Mouse (Mus musculus) embryonic stem cell, embryonic (primary cell): ENCODE data around the gene Pbx1.

Source experiments
- CTCF ChIA-PET, 4 experiments: fragments of 300-600 bp in 2 of 4; fragments of 350-600 bp in 2 of 4; sonication (Branson Sonifier 250); formaldehyde crosslinking; loops; one replicate each; lab custom pipeline; 2022; ENCODE audit warnings: inconsistent platforms in 2 of 4; lab: Charles Lee
- POLR2A ChIA-PET, 4 experiments: fragments of 300-600 bp in 2 of 4; fragments of 350-600 bp in 2 of 4; sonication (Branson Sonifier 250); formaldehyde crosslinking; loops; one replicate each; lab custom pipeline; 2022; ENCODE audit warnings: antibody characterized with exemption in 4 of 4, inconsistent platforms in 1 of 4; lab: Charles Lee

Gene Pbx1

DNA sequence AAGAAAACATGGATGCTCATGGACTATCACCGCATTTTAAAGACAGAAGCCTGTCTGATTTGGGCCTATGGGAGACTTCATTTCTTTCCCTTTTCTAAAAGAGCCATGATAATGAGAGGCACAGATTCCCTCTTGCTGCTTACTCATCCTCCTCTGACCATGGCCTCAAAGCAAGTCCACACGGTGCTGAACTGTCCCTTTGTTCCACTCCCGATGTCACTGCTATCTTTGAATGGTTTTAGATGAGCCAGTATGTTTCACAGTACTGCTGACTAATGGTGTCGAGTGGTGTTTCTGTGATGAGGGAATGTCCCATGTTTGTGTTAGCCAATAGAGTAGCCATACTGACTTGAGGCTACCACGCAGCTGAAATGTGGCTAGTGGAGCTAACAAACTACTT, 233.8 kb downstream of the Pbx1 start:
- ChIA-PET POLR2A (no interaction called here), CTCF (no interaction called here)

GRCm38 (mm10) chr1:168197908-168198258, 234.2 kb downstream of the Pbx1 start:
- ChIA-PET POLR2A (no interaction called here), CTCF (no interaction called here)

DNA sequence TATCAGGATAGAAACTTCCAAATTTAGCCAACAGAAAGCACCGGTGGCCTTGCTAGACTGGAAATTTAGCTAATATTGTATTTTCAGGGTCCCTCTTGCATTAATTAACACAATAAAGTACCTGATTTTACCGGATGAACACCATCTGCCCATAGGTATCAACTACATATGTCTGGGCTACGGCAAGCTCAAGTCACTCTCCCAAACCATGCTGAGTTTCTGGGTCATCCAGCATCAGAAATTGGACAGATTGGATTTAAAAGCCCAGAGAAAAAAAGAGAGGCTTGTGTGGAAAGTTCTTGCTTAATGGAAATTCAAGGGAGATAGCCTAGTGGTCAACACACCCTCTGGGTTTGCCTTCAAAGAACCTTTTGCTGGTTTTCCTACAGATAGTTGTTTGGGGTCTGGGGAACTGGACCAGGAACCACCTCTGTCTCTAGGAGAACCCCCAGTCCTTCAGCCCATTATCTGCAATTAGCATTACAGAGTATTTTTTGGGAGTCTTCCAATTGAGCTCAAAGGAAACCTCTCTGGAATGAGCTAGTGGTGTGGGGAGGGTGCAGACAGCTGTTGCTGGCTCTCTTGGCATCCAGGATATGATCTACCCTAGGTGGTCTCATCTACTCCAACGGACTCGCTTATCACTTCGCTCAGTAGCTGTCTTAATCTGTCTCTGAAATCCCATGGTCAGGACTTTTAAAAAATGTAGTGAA, 234.7 kb downstream of the Pbx1 start:
- CTCF ChIA-PET: no interaction called here
- POLR2A ChIA-PET: no interaction called here

- ChIA-PET CTCF (interaction anchor here in 2 of 4 experiments (0.9 to 1.4 kb wide), 2 partner anchors 20 kb away, joined by 3 read pairs; no protein-coding TSS in a partner anchor), POLR2A (no interaction called here)
Measured at GRCm38 (mm10) chr1:168193364-168193763, 238.7 kb downstream of the Pbx1 start.

GRCm38 (mm10) chr1:168182816-168183215, 249.3 kb downstream of the Pbx1 start:
- CTCF ChIA-PET: no interaction called here
- POLR2A ChIA-PET: no interaction called here

GRCm38 (mm10) chr1:168180622-168181441, 251.2 kb downstream of the Pbx1 start:
- POLR2A ChIA-PET: no interaction called here
- CTCF ChIA-PET: interaction anchor here in 1 of 4 experiments (0.6 kb wide), 1 partner anchor 1789 kb away, joined by 3 read pairs; no protein-coding TSS in a partner anchor

DNA sequence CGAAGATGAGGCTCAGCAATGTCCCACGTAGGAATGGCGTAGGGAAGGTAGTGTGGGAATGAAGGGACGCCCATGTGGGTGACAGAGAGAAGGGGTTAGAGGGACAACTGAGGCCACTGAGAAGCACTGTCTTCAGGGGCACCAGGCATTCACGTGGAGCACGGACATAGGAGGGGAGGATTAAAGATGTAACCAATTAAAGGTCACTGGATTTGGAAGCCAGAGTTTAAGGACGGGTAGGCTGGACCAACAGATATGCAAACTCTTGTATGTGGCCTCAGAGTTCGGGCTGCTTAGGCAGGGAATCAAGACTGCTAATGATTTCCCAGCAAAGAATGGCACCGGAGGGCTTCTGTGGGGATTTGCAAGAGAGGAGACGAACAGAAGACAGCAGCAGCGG, 252.4 kb downstream of the Pbx1 start:
- ChIA-PET CTCF (no interaction called here), POLR2A (no interaction called here)

DNA sequence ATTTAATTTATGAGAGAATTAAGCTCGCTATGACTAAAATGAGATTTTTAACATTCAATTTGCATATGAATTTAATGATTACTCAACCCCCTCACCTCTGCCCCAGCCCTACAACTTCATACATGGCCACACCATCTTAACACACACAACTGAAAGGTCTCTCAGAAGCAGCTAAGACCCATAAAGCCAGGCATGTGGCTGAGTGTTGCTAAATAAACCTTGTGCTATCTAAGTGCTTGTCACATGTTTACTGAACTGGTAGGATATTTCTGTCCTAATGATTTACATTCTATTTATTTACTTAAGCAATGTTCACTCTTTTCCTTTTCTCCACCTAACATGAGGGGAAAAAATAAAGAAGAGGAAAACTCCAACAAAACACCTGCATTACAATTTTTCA, 253.5 kb downstream of the Pbx1 start:
- POLR2A ChIA-PET: no interaction called here
- CTCF ChIA-PET: interaction anchor here in 1 of 4 experiments (0.5 kb wide), 1 partner anchor 290 kb away, joined by 3 read pairs; no protein-coding TSS in a partner anchor

GRCm38 (mm10) chr1:168175586-168175985, 256.5 kb downstream of the Pbx1 start:
- ChIA-PET POLR2A (no interaction called here), CTCF (no interaction called here)

- CTCF ChIA-PET: no interaction called here
- POLR2A ChIA-PET: interaction anchor here in 1 of 4 experiments (0.5 kb wide), 1 partner anchor 401 kb away, joined by 4 read pairs; no protein-coding TSS in a partner anchor
Measured at GRCm38 (mm10) chr1:168169791-168170190, 262.3 kb downstream of the Pbx1 start.

DNA sequence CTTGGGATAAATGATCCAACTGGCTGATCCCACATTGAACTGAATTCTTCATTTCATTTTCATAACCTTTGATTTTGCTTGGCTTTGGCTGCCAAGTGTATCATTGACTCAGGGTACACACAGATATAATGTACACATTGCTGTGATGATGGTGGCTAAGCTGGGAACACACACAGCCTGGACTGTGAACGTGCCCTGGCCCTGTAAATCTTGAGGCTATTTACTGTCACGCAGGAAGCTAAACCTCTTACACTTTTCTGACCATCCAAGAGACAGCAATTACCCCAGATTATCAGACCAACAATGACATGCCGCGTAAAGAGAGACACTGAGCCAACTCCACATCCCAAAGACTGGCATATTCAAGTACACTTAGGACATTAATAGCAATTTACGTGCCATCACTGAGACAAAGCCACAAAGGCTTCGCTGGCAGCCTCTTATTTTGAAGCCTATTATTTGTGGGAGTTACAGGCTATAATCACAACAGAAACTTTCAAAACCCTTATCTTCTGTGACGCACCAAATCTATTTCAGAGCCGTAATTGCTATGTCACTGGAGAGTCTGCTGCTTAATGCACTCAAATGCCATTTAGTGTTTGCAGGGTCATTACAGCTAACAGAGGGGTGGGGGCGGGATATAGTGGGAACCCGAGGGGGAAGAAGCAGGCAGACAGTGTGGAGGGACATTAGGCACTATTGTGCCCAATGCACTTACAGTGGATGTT, 262.9 kb downstream of the Pbx1 start:
- CTCF ChIA-PET: no interaction called here
- POLR2A ChIA-PET: interaction anchor here in 2 of 4 experiments (0.5 to 0.6 kb wide), 2 partner anchors 8 to 401 kb away, joined by 4 read pairs; no protein-coding TSS in a partner anchor

GRCm38 (mm10) chr1:168167781-168168180, 264.3 kb downstream of the Pbx1 start:
- CTCF ChIA-PET: interaction anchor here in 1 of 4 experiments (0.6 kb wide), 1 partner anchor 161 kb away, joined by 4 read pairs; no protein-coding TSS in a partner anchor
- POLR2A ChIA-PET: no interaction called here

DNA sequence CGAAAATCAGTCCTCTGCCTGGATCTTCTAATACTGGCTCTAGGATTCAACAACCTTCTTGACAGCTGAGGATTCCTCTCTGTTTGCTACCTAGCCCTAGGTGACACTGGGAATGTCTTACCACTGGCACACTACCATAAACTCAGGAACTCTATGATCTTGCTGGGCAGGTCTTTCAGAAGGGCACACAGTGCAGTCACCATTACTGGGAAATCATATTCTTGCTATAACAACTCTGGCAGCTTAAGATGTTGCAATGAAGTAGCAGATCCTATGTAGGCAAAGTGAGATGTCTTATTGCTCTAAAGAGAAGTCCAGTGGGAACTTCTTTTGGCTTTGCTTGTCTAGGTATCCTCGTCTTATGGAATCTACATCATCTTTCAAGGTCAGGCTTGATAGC, 265.2 kb downstream of the Pbx1 start:
- ChIA-PET CTCF (no interaction called here), POLR2A (no interaction called here)

DNA sequence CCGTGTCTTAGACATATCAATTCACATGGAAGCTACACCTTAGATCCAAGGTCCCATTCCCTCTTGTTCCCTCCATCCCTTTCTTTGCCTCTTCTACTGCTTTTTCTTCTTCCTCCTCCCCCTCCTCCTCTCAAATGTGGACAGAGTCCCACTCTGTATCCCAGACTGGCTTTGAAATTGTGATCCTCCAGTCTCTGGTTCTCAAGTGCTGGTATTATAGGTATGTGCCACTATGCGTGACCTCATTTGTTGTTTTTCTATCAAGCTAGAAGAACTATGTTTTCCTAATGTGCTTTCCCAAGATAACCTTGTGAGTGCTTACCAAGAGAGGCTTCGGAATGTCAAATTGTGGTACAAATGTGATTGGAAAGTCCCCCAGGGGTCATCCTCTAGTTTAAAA, 267.1 kb downstream of the Pbx1 start:
- ChIA-PET POLR2A (no interaction called here), CTCF (no interaction called here)

GRCm38 (mm10) chr1:168163521-168164233, 268.4 kb downstream of the Pbx1 start:
- POLR2A ChIA-PET: interaction anchor here in 1 of 4 experiments (0.7 kb wide), 1 partner anchor 291 kb away, joined by 4 read pairs; no protein-coding TSS in a partner anchor
- CTCF ChIA-PET: no interaction called here

DNA sequence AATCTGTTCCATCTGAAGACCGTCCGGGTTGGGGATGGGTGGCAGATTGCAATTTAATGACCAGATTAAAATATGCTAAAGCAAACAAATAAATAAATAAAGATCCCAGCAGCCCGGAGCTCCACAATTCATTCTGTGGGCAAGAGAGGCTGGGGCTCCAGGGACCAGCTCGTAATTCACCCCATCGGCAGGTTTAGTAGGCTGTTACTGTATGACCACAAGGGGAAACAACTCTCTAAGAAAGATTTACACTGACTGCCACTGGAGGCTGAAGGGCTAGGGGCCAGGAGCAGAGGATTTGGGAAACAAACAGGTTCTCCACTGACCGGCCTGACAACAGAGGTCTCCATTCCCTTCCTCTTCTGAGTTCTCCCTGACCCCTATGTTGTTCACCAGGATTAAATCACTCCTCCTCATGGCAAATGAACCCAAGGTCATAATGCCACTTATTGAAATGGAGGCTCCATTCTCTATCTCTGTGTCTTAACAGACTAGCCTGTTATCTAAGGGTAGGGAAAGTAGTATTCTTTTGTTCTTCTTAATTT, 292.9 kb downstream of the Pbx1 start:
- POLR2A ChIA-PET: interaction anchor here in 1 of 4 experiments (0.5 kb wide), 1 partner anchor 615 kb away, joined by 3 read pairs; no protein-coding TSS in a partner anchor

GRCm38 (mm10) chr1:168138669-168139068, 293.4 kb downstream of the Pbx1 start:
- ChIA-PET POLR2A (interaction anchor here in 1 of 4 experiments (0.5 kb wide), 1 partner anchor 616 kb away, joined by 3 read pairs; no protein-coding TSS in a partner anchor), CTCF (no interaction called here)

More for the DNA sequence above, 292.9 kb downstream of the Pbx1 start:
- CTCF ChIA-PET: no interaction called here

- ChIA-PET CTCF (no interaction called here), POLR2A (no interaction called here)
Measured at GRCm38 (mm10) chr1:168137890-168138289, 294.2 kb downstream of the Pbx1 start.
